Mouse (Mus musculus) heart, postnatal 0 days (tissue): ENCODE data around the gene 4921517D22Rik.

Experiments
- CTCF ChIP-seq: IDR thresholded peaks from 2 replicates; pipeline ENCODE4 v1.5.1; 2016; ENCODE audit warnings: antibody characterized with exemption, control low read depth, low read depth
- EP300 ChIP-seq: IDR thresholded peaks from 2 replicates; pipeline ENCODE4 v1.6.1; 2016; ENCODE audit warnings: antibody characterized with exemption, low read depth

- TF ChIP-seq CTCF, result no peak
- TF ChIP-seq EP300, result no peak
These were observed 24.0 kb downstream of the 4921517D22Rik start for GRCm38 (mm10) chr13:59669946-59670345.
